In the genomic region with DNA sequence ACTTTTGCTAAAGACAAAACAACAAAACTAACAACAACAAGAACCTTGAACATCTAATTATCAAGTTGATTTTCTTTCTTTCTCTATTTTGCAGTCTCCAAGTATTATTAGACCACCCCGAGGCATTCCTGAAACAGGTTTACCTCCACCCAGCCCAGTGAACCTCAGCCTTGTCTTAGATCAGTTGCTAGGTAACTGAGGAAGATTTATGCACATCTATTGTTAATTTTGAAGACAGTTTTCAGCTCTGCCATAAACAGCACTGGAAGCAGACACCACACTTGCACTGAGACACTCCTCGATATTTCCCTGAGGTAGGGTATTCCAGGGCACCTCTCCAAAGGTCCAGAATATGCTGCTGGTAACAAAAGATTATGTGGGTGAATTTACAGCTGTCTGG, we compare ENCODE assay signal across 28 mouse cellular contexts. TPM values are rescaled to one million over a fixed set of nuclear protein-coding genes. Genes with fewer than 3 reads are reported as not detected.
DNase-seq lines count a peak whose midpoint lies in the region; ATAC-seq and TF ChIP-seq lines count a peak whose summit lies in the region.
"Had no signal": no experiment of that assay in that cellular context is flagged by ENCODE, and none has a peak within 500 bp of the region (broad histone marks: within the 10 kb centered on the region; RNA-seq: fewer than 3 reads in every experiment).

No protein-coding gene starts in this region.

- no peaks in the 10 kb centered on the region for H3K36me3 ChIP-seq in hindbrain, embryonic 12.5 days
- H3K36me3 ChIP-seq in hindbrain, embryonic 10.5 days, result no peaks in the 10 kb centered on the region
- no peaks in the 10 kb centered on the region for H3K36me3 ChIP-seq in hindbrain, embryonic 14.5 days (replicated peaks; ENCODE audit: control insufficient read depth, insufficient read depth)
- H3K36me3 ChIP-seq in midbrain, postnatal 0 days (ENCODE audit: insufficient read depth, low read length), result no peaks in the 10 kb centered on the region
- H3K36me3 ChIP-seq: embryonic facial prominence, embryonic 13.5 days; G1E; limb, embryonic 15.5 days; lung, embryonic 15.5 days had no signal

- ATAC-seq in hindbrain, embryonic 12.5 days (ENCODE audit: low FRiP score), result no peak
- 0 out of 2 replicates have a peak, but pooled peaks have one; percentile 31 for ATAC-seq in hindbrain, embryonic 14.5 days (ENCODE audit: low FRiP score)
- no peak for ATAC-seq in midbrain, postnatal 0 days (ENCODE audit: low FRiP score)
- ATAC-seq: Patski had no signal

- H3K4me2 ChIP-seq in hindbrain, embryonic 12.5 days (replicated peaks), result no peak overlapping the region
- no peak overlapping the region for H3K4me2 ChIP-seq in hindbrain, embryonic 14.5 days (replicated peaks)
- H3K4me2 ChIP-seq in midbrain, postnatal 0 days (ENCODE audit: low read depth, low read length, poor library complexity, severe bottlenecking), result no peak overlapping the region
- H3K4me2 ChIP-seq: embryonic facial prominence, embryonic 13.5 days; limb, embryonic 15.5 days; lung, embryonic 15.5 days had no signal

- H3K4me1 ChIP-seq in hindbrain, embryonic 12.5 days, result peaks cover 21% of the 10 kb centered on the region
- H3K4me1 ChIP-seq in hindbrain, embryonic 10.5 days (replicated peaks), result peaks cover 32% of the 10 kb centered on the region
- peaks cover 31% of the 10 kb centered on the region for H3K4me1 ChIP-seq in hindbrain, embryonic 14.5 days (replicated peaks; ENCODE audit: control insufficient read depth, insufficient read depth, low read length)
- peaks cover 20% of the 10 kb centered on the region; the same call in 1 of the 2 replicates for H3K4me1 ChIP-seq in midbrain, postnatal 0 days (ENCODE audit: insufficient read depth, low read length)

- 0 out of 2 replicates have a peak overlapping the region, but pooled peaks have one; percentile 49 for H3K27ac ChIP-seq in hindbrain, embryonic 12.5 days
- H3K27ac ChIP-seq in hindbrain, embryonic 10.5 days, result no peak overlapping the region
- peak overlapping the region; percentile 79 for H3K27ac ChIP-seq in hindbrain, embryonic 14.5 days
- peak overlapping the region; percentile 74 for H3K27ac ChIP-seq in midbrain, postnatal 0 days (ENCODE audit: low read depth, low read length)
- H3K27ac ChIP-seq: embryonic facial prominence, embryonic 13.5 days; gastrocnemius, adult 2 months; kidney, postnatal 0 days; limb, embryonic 15.5 days; liver, embryonic 14.5 days; lung, embryonic 15.5 days; stomach, postnatal 0 days had no signal

- no peak overlapping the region for H3K4me3 ChIP-seq in hindbrain, embryonic 12.5 days
- H3K4me3 ChIP-seq in hindbrain, embryonic 10.5 days, result no peak overlapping the region
- H3K4me3 ChIP-seq in hindbrain, embryonic 14.5 days (replicated peaks; ENCODE audit: low read length), result no peak overlapping the region
- no peak overlapping the region for H3K4me3 ChIP-seq in midbrain, postnatal 0 days (ENCODE audit: low read depth, low read length)
- H3K4me3 ChIP-seq: embryonic facial prominence, embryonic 13.5 days; erythroblast, embryonic 14.5 days; gastrocnemius, adult 2 months; limb, embryonic 15.5 days; lung, embryonic 15.5 days had no signal

- DNase-seq in hindbrain, embryonic 10.5 days (ENCODE audit: low spot score), result no peak
- peak; percentile 20 for DNase-seq in R1 (ENCODE audit: low read depth, low spot score)
- no peak for DNase-seq in hindbrain, embryonic 14.5 days (ENCODE audit: low spot score)
- DNase-seq in midbrain, postnatal 0 days (ENCODE audit: low spot score), result no peak
- no peak for DNase-seq in cerebellum, adult 8-10 months
- DNase-seq in spleen, adult 12 weeks (ENCODE audit: low spot score), result no peak
- DNase-seq: adrenal gland, adult 8-10 months; B cell, adult 2 months; cerebellum, adult 2 months; cerebellum, postnatal 36 days; embryo, embryonic 11 days; gastrocnemius, adult 2 months; kidney, adult 2 months; left cerebral cortex, postnatal 4 days; lung, postnatal 4 days had no signal

- no peak for TF ChIP-seq CTCF in midbrain, postnatal 0 days (IDR thresholded peaks at IDR 0.05)

- H3K9ac ChIP-seq in hindbrain, embryonic 12.5 days, result no peak overlapping the region
- no peak overlapping the region for H3K9ac ChIP-seq in hindbrain, embryonic 14.5 days
- 0 out of 2 replicates have a peak overlapping the region, but pooled peaks have one; percentile 8 for H3K9ac ChIP-seq in midbrain, postnatal 0 days (replicated peaks; ENCODE audit: low read length, poor library complexity, severe bottlenecking)
- H3K9ac ChIP-seq: embryonic facial prominence, embryonic 13.5 days; limb, embryonic 15.5 days; liver, embryonic 14.5 days; lung, embryonic 15.5 days had no signal

- H3K27me3 ChIP-seq in hindbrain, embryonic 12.5 days, result no peaks in the 10 kb centered on the region
- no peaks in the 10 kb centered on the region for H3K27me3 ChIP-seq in hindbrain, embryonic 10.5 days (ENCODE audit: insufficient read depth, poor library complexity, severe bottlenecking)
- no peaks in the 10 kb centered on the region for H3K27me3 ChIP-seq in hindbrain, embryonic 14.5 days (ENCODE audit: control insufficient read depth, insufficient read depth, low read length)
- no peaks in the 10 kb centered on the region for H3K27me3 ChIP-seq in midbrain, postnatal 0 days (ENCODE audit: insufficient read depth, low read length)
- H3K27me3 ChIP-seq: CH12.LX; embryonic facial prominence, embryonic 13.5 days; limb, embryonic 15.5 days; lung, embryonic 15.5 days; Patski had no signal

- WGBS in hindbrain, embryonic 12.5 days, result 55% methylated on average over 2 of the region's 2 CpGs
- WGBS in hindbrain, embryonic 10.5 days, result 66% methylated on average over 2 of the region's 2 CpGs
- 26% methylated on average over 2 of the region's 2 CpGs for WGBS in hindbrain, embryonic 14.5 days
- 17% methylated on average over 2 of the region's 2 CpGs for WGBS in midbrain, postnatal 0 days

- no peaks in the 10 kb centered on the region for H3K9me3 ChIP-seq in hindbrain, embryonic 12.5 days (replicated peaks)
- no peaks in the 10 kb centered on the region for H3K9me3 ChIP-seq in hindbrain, embryonic 10.5 days
- H3K9me3 ChIP-seq in hindbrain, embryonic 14.5 days (ENCODE audit: control insufficient read depth, low read length), result no peaks in the 10 kb centered on the region
- no peaks in the 10 kb centered on the region for H3K9me3 ChIP-seq in midbrain, postnatal 0 days (ENCODE audit: low read length)
- H3K9me3 ChIP-seq: embryonic facial prominence, embryonic 13.5 days; limb, embryonic 15.5 days; lung, embryonic 15.5 days had no signal

RNA-seq across cellular contexts. Expression of a gene that starts 18.4 kb away (rescaled TPM):
- 13.9 and 16.6 TPM in 2 replicates for polyA plus RNA-seq in hindbrain, embryonic 12.5 days (2016; fragmentation: Nextera tagmentation; extraction: Ambion mirVana)
- 4.9 and 8.4 TPM in 2 replicates for polyA plus RNA-seq in hindbrain, embryonic 10.5 days (2016; fragmentation: Nextera tagmentation; extraction: Ambion mirVana)
- polyA plus RNA-seq in hindbrain, embryonic 14.5 days (2014; fragmentation: Nextera tagmentation; extraction: Ambion mirVana), result 18.6 and 20.2 TPM in 2 replicates
- 27.4 and 29.1 TPM in 2 replicates for total RNA-seq in midbrain, postnatal 0 days (2014; rRNA removed)
- polyA plus RNA-seq in midbrain, postnatal 0 days (2015; fragmentation: Nextera tagmentation; extraction: Ambion mirVana), result 9.7 and 10.9 TPM in 2 replicates
- total RNA-seq: CH12.LX; megakaryocyte-erythroid progenitor cell, adult 5-6 weeks; neutrophil, adult 5-6 weeks had no signal
- polyA plus RNA-seq: erythroblast, embryonic 14.5 days; G1E had no signal
